Mouse (Mus musculus) ES-E14 (cell line): Measurements from ENCODE around the gene Rpl11. TPM values are rescaled to one million over a fixed set of nuclear protein-coding genes. Genes with fewer than 3 reads are reported as not detected.
"Not testable (repeated sequence)": the region's sequence is repeated elsewhere in the genome, so short reads cannot be mapped to it uniquely, and the experiment has no call there.

Experiments
- DNase-seq: peaks from one replicate; pipeline ENCODE4 v3.0.0-alpha.2; 2013; ENCODE audit warnings: low read depth, low spot score
- H3K27ac ChIP-seq: 2 replicates; pipeline ENCODE4 v1.5.1; 2012; ENCODE audit warnings: low read depth, mild to moderate bottlenecking, low read length, moderate library complexity, mixed read lengths; ENCODE audit not compliant: poor library complexity, insufficient read depth, severe bottlenecking
- H3K36me3 ChIP-seq: 2 replicates; pipeline ENCODE4 v1.6.1; 2012; ENCODE audit warnings: mild to moderate bottlenecking, low read length, moderate library complexity, mixed read lengths; ENCODE audit not compliant: control insufficient read depth, poor library complexity, insufficient read depth, severe bottlenecking
- H3K4me1 ChIP-seq, 2 experiments: fragments of 150-350 bp in 1 of 2; sonication (generic) in 1 of 2; 2 replicates each; pipeline ENCODE4 v1.6.1; 2012; ENCODE audit warnings: low read length in 2 of 2, mild to moderate bottlenecking in 1 of 2, mixed read lengths in 1 of 2; ENCODE audit not compliant: control insufficient read depth in 2 of 2, insufficient read depth in 2 of 2, poor library complexity in 1 of 2
- H3K4me3 ChIP-seq, 2 experiments: fragments of 150-350 bp in 1 of 2; sonication (generic) in 1 of 2; 2 replicates each; pipeline ENCODE4 v1.5.1; 2012; ENCODE audit warnings: low read length in 2 of 2, low read depth in 1 of 2, mild to moderate bottlenecking in 1 of 2, mixed read lengths in 1 of 2; ENCODE audit not compliant: insufficient read depth in 1 of 2, poor library complexity in 1 of 2, severe bottlenecking in 1 of 2
- H3K9ac ChIP-seq: 2 replicates; pipeline ENCODE4 v1.6.1; 2012; ENCODE audit warnings: low read depth, mild to moderate bottlenecking, low read length, mixed read lengths; ENCODE audit not compliant: poor library complexity, insufficient read depth, severe bottlenecking
- H3K9me3 ChIP-seq: fragments of 150-350 bp; sonication (generic); 2 replicates; pipeline ENCODE4 v1.6.1; 2012; ENCODE audit warnings: low read depth, mild to moderate bottlenecking, low read length; ENCODE audit not compliant: control insufficient read depth, insufficient read depth
- CHD2 ChIP-seq: IDR thresholded peaks from 2 replicates; pipeline ENCODE4 v1.6.1; 2014; ENCODE audit warnings: mild to moderate bottlenecking, low read depth, low read length, inconsistent platforms
- HCFC1 ChIP-seq: IDR thresholded peaks from 2 replicates; pipeline ENCODE4 v1.6.1; 2012; ENCODE audit warnings: low read length, inconsistent platforms, borderline replicate concordance; ENCODE audit not compliant: insufficient read depth
- MAFK ChIP-seq: IDR thresholded peaks from 2 replicates; pipeline ENCODE4 v1.6.1; 2014; ENCODE audit warnings: mild to moderate bottlenecking, low read depth, low read length, inconsistent platforms; ENCODE audit not compliant: insufficient read depth
- ZC3H11A ChIP-seq: IDR thresholded peaks from 2 replicates; pipeline ENCODE4 v1.6.1; 2012; ENCODE audit warnings: low read depth, mild to moderate bottlenecking, inconsistent platforms, low read length, borderline replicate concordance
- ZNF384 ChIP-seq: IDR thresholded peaks from 2 replicates; pipeline ENCODE4 v1.6.1; 2012; ENCODE audit warnings: low read depth, low read length, inconsistent platforms
- in situ Hi-C, 2 experiments: fragments of 600-800 bp; cut with MboI; formaldehyde crosslinking; loops; one replicate each; pipeline ENCODE4 v1.15.1; 2025; ENCODE audit warnings: low sequenced_read_pairs in 2 of 2, inconsistent platforms in 1 of 2; ENCODE audit not compliant: unreplicated experiment in 2 of 2
- total RNA-seq: library from RNA; depleted of rRNA; stranded (reverse); fragments of 300-350 nt; gene quantifications from 2 replicates; pipeline ENCODE4 v1.2.3, GENCODE M21; 2012; rRNA removed

Rpl11 gene
- total RNA-seq, 1 experiment = 1,442 TPM

DNA sequence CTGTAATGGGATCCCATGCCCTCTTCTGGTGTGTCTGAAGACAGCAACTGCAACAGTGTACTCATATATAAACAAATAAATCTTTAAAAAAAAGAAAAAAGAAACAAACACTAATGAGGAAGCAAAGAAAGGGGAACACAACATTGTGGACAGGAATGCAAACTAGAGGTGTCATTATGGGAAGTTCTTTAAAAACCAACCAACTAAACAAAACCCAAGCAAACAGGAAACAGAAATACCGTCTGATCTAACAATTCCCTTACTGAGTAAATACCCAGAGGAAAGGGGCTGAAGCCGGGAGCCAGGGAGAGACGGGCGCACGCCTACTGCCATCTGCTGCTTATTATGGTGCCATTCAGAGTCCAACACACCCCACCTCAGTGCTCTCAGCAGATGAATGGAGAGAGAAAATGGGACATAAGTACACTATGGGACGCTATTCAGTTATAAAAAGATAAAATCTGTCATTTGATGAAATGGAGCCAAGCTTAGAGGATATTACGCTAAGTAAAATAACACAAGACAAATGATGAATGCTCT, 71.6 kb downstream of the Rpl11 start:
- no peak overlapping the region for H3K9ac ChIP-seq
- peaks cover 25% of the 10 kb centered on the region for H3K36me3 ChIP-seq
- no peak for DNase-seq
- in situ Hi-C loops = no loop called here
- H3K9me3 ChIP-seq = no peaks in the 10 kb centered on the region
- no peak for TF ChIP-seq CHD2
- no peak for TF ChIP-seq ZNF384
- no peak for TF ChIP-seq ZC3H11A
- TF ChIP-seq MAFK = no peak
- TF ChIP-seq HCFC1 = no peak
- no peak overlapping the region for H3K27ac ChIP-seq
- H3K4me1 ChIP-seq = peaks cover 0 to 2% of the 10 kb centered on the region in 2 experiments; a peak in 1 of 4 replicates
- no peak overlapping the region for H3K4me3 ChIP-seq

DNA sequence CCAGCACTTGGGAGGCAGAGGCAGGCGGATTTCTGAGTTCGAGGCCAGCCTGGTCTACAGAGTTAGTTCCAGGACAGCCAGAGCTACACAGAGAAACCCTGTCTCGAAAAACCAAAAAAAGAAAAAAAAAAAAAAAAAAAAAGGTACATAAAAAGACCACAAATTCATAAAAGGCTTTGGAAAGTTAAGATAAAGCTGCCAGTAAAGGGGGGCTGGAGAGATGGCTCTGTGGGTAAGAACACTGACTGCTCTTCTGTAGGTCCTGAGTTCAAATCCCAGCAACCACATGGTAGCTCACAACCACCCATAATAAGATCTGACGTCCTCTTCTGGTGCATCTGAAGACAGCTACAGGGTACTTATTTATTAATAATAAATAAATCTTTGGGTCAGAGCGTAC, 73.0 kb downstream of the Rpl11 start:
- H3K9ac ChIP-seq, H3K4me3 ChIP-seq, H3K27ac ChIP-seq, H3K4me1 ChIP-seq, in situ Hi-C loops, H3K9me3 ChIP-seq, DNase-seq: not testable (repeated sequence)
- peaks cover 32% of the 10 kb centered on the region for H3K36me3 ChIP-seq

Other genes with a start within 250 kb of the Rpl11 start
- gene Srsf10, start 197.7 kb downstream of the Rpl11 start, total RNA-seq = 167 and 178 TPM in 2 replicates
- gene Pnrc2, start 179.6 kb downstream of the Rpl11 start, total RNA-seq = 27.6 and 35.4 TPM in 2 replicates
- 0.04 and 0.05 TPM in 2 replicates for gene Cnr2, start 158.0 kb downstream of the Rpl11 start, total RNA-seq
- 69.8 and 124 TPM in 2 replicates for gene Fuca1, start 132.7 kb downstream of the Rpl11 start, total RNA-seq
- 15.6 and 17.4 TPM in 2 replicates for gene Hmgcl, start 107.0 kb downstream of the Rpl11 start, total RNA-seq
- 31.1 and 33.0 TPM in 2 replicates for gene Gale, start 89.7 kb downstream of the Rpl11 start, total RNA-seq
- 23.8 and 33.0 TPM in 2 replicates for gene Lypla2, start 80.8 kb downstream of the Rpl11 start, total RNA-seq
- gene Pithd1, start 66.2 kb downstream of the Rpl11 start, total RNA-seq = 35.3 and 41.6 TPM in 2 replicates
- gene Eloa, start 31.7 kb downstream of the Rpl11 start, total RNA-seq = 14.0 and 21.4 TPM in 2 replicates
- gene Id3, start 90.1 kb upstream of the Rpl11 start, total RNA-seq = 78.8 and 126 TPM in 2 replicates
- 7.5 and 9.8 TPM in 2 replicates for gene E2f2, start 119.0 kb upstream of the Rpl11 start, total RNA-seq
- gene Asap3, start 152.9 kb upstream of the Rpl11 start, total RNA-seq = 4.7 and 8.1 TPM in 2 replicates
- gene Tcea3, start 194.3 kb upstream of the Rpl11 start, total RNA-seq = 75.1 and 104 TPM in 2 replicates
- gene Zfp46, start 231.3 kb upstream of the Rpl11 start, total RNA-seq = 5.8 and 6.1 TPM in 2 replicates